Mouse (Mus musculus) olfactory bulb, adult 2 months (tissue): ENCODE data around the gene Pik3r6. TPM values are rescaled to one million over a fixed set of nuclear protein-coding genes. Genes with fewer than 3 reads are reported as not detected.

ENCODE experiments used
- H3K27ac ChIP-seq: fragments of 200-500 bp; 2 replicates; pipeline ENCODE4 v1.5.1; 2012; ENCODE audit warnings: low read depth, low read length; ENCODE audit not compliant: insufficient read depth
- H3K4me1 ChIP-seq: fragments of 200-500 bp; 2 replicates; pipeline ENCODE4 v1.6.1; 2012; ENCODE audit warnings: low read length; ENCODE audit not compliant: control insufficient read depth, insufficient read depth
- H3K4me3 ChIP-seq: fragments of 200-500 bp; 2 replicates; pipeline ENCODE4 v1.5.1; 2012; ENCODE audit warnings: mild to moderate bottlenecking, low read depth, low read length, moderate library complexity; ENCODE audit not compliant: insufficient read depth
- CTCF ChIP-seq: fragments of 200-500 bp; IDR thresholded peaks from 2 replicates; pipeline ENCODE4 v1.5.1; 2012; ENCODE audit warnings: low read depth, mild to moderate bottlenecking, low read length, moderate library complexity; ENCODE audit not compliant: insufficient read depth
- POLR2A ChIP-seq: fragments of 200-500 bp; IDR thresholded peaks from 2 replicates; pipeline ENCODE4 v1.6.1; 2012; ENCODE audit warnings: mild to moderate bottlenecking, low read depth, low read length, moderate library complexity; ENCODE audit not compliant: insufficient read depth
- WGBS: fragments of 180-500 bp; shearing (Covaris S2); methylation state at CpG from one replicate; pipeline ENCODE4 v1.1.7; 2018; 5-methylcytosine and 5-hydroxymethylcytosine counted together
- polyA plus RNA-seq: library from polyadenylated mRNA; stranded (reverse); fragments of >200 nt; gene quantifications from 2 replicates; pipeline ENCODE4 v1.2.4, GENCODE M21; 2012; ENCODE audit warnings: low replicate concordance; ENCODE audit not compliant: missing spikeins, insufficient read depth, insufficient read length

Gene Pik3r6
- polyA plus RNA-seq, 1 experiment = not detected

- H3K4me1 ChIP-seq = peaks cover 4% of the 10 kb centered on the region
- H3K27ac ChIP-seq = no peak overlapping the region
- 86% methylated on average over 13 of the region's 13 CpGs for WGBS
- no peak for TF ChIP-seq POLR2A
- TF ChIP-seq CTCF = no peak
- no peak overlapping the region for H3K4me3 ChIP-seq
These were observed 80.4 kb downstream of the Pik3r6 start for GRCm38 (mm10) chr11:68583225-68583624.

GRCm38 (mm10) chr11:68583906-68584480 lies 81.2 kb downstream of the Pik3r6 start:
- Histone ChIP-seq H3K4me1 (peaks cover 4% of the 10 kb centered on the region), H3K27ac (no peak overlapping the region), H3K4me3 (no peak overlapping the region)
- 77% methylated on average over 8 of the region's 8 CpGs for WGBS
- TF ChIP-seq CTCF = no peak
- no peak for TF ChIP-seq POLR2A

- no peak overlapping the region for H3K27ac ChIP-seq
- 48% methylated on average over 3 of the region's 3 CpGs for WGBS
These were observed 83.1 kb downstream of the Pik3r6 start for GRCm38 (mm10) chr11:68585890-68586289.

GRCm38 (mm10) chr11:68586721-68587120 lies 83.9 kb downstream of the Pik3r6 start, which contains the start of gene Ccdc42:
Ccdc42 (plus strand) TSS chr11:68587021.
- no peak within 1 kb of the TSS for H3K27ac ChIP-seq
- no peak for TF ChIP-seq CTCF
- WGBS = 72% methylated on average over 5 of the region's 5 CpGs
- no peak within 1 kb of the TSS for H3K4me3 ChIP-seq
- H3K4me1 ChIP-seq = no peaks in the 10 kb centered on the region

More at GRCm38 (mm10) chr11:68585890-68586289, 83.1 kb downstream of the Pik3r6 start:
- H3K4me3 ChIP-seq = no peak overlapping the region
- TF ChIP-seq POLR2A (no peak), CTCF (0 out of 2 replicates have a peak, but pooled peaks have one; percentile 26)
- no peaks in the 10 kb centered on the region for H3K4me1 ChIP-seq

- TF ChIP-seq CTCF (peak; percentile 52; the same call in 1 of the 2 replicates), POLR2A (no peak)
- WGBS = 69% methylated on average over 8 of the region's 8 CpGs
These were observed 86.4 kb downstream of the Pik3r6 start for GRCm38 (mm10) chr11:68589055-68589809.

GRCm38 (mm10) chr11:68591708-68592107 lies 88.9 kb downstream of the Pik3r6 start:
- no peaks in the 10 kb centered on the region for H3K4me1 ChIP-seq
- no peak overlapping the region for H3K27ac ChIP-seq
- no peak overlapping the region for H3K4me3 ChIP-seq
- TF ChIP-seq CTCF (no peak), POLR2A (no peak)
- 82% methylated on average over 5 of the region's 5 CpGs for WGBS

More at GRCm38 (mm10) chr11:68589055-68589809, 86.4 kb downstream of the Pik3r6 start:
- H3K27ac ChIP-seq = no peak overlapping the region
- no peak overlapping the region for H3K4me3 ChIP-seq
- H3K4me1 ChIP-seq = no peaks in the 10 kb centered on the region

- no peak for TF ChIP-seq CTCF
- TF ChIP-seq POLR2A = no peak
- Histone ChIP-seq H3K4me1 (no peaks in the 10 kb centered on the region), H3K4me3 (no peak overlapping the region), H3K27ac (no peak overlapping the region)
- WGBS = 92% methylated on average over 3 of the region's 3 CpGs
These were observed 90.4 kb downstream of the Pik3r6 start for GRCm38 (mm10) chr11:68593247-68593646.

- Histone ChIP-seq H3K4me3 (no peak overlapping the region), H3K4me1 (peaks cover 4% of the 10 kb centered on the region), H3K27ac (no peak overlapping the region)
- WGBS = 83% methylated on average over 2 of the region's 2 CpGs
- TF ChIP-seq POLR2A (no peak), CTCF (no peak)
These were observed 95.1 kb downstream of the Pik3r6 start for GRCm38 (mm10) chr11:68597912-68598311.

GRCm38 (mm10) chr11:68600551-68601021 lies 97.8 kb downstream of the Pik3r6 start:
- no peak overlapping the region for H3K4me3 ChIP-seq
- TF ChIP-seq POLR2A (no peak), CTCF (no peak)
- WGBS = 46% methylated on average over 6 of the region's 6 CpGs
- H3K27ac ChIP-seq = no peak overlapping the region
- H3K4me1 ChIP-seq = peaks cover 4% of the 10 kb centered on the region
